Mouse (Mus musculus): ENCODE results near the gene 1700003F12Rik. TPM values are rescaled to one million over a fixed set of nuclear protein-coding genes. Genes with fewer than 3 reads are reported as not detected.

Gene 1700003F12Rik
- polyA plus RNA-seq, 1 experiment: 0.52 TPM

GRCm38 (mm10) chr2:154572996-154573395, 26.1 kb downstream of the 1700003F12Rik start:
- no peaks in the 10 kb centered on the region for H3K4me1 ChIP-seq (ENCODE audit: control insufficient read depth, insufficient read depth, low read length)
- H3K4me3 ChIP-seq (ENCODE audit: insufficient read depth, low read depth, low read length): no peak overlapping the region
- 78% methylated on average over 3 of the region's 3 CpGs for WGBS
- H3K36me3 ChIP-seq (ENCODE audit: control insufficient read depth, insufficient read depth, low read length): no peaks in the 10 kb centered on the region
- no peak for TF ChIP-seq POLR2A (IDR thresholded peaks at IDR 0.05; ENCODE audit: low read depth, low read length)
- TF ChIP-seq CTCF (conservative IDR thresholded peaks at IDR 0.05; ENCODE audit: insufficient read depth, insufficient read length, low read depth, low read length): no peak
- DNase-seq: no peak
- H3K27ac ChIP-seq (ENCODE audit: insufficient read depth, low read depth, low read length): no peak overlapping the region
- no peaks in the 10 kb centered on the region for H3K27me3 ChIP-seq (replicated peaks; ENCODE audit: control insufficient read depth, insufficient read depth, low read length)

GRCm38 (mm10) chr2:154574271-154574670, 27.4 kb downstream of the 1700003F12Rik start:
- TF ChIP-seq POLR2A (IDR thresholded peaks at IDR 0.05; ENCODE audit: low read depth, low read length) (no peak), CTCF (conservative IDR thresholded peaks at IDR 0.05; ENCODE audit: insufficient read depth, insufficient read length, low read depth, low read length) (no peak)
- Histone ChIP-seq H3K27me3 (replicated peaks; ENCODE audit: control insufficient read depth, insufficient read depth, low read length) (no peaks in the 10 kb centered on the region), H3K36me3 (ENCODE audit: control insufficient read depth, insufficient read depth, low read length) (no peaks in the 10 kb centered on the region), H3K4me1 (ENCODE audit: control insufficient read depth, insufficient read depth, low read length) (no peaks in the 10 kb centered on the region), H3K27ac (ENCODE audit: insufficient read depth, low read depth, low read length) (no peak overlapping the region), H3K4me3 (ENCODE audit: insufficient read depth, low read depth, low read length) (no peak overlapping the region)
- WGBS: 66% methylated on average over 7 of the region's 7 CpGs
- DNase-seq: no peak

GRCm38 (mm10) chr2:154576876-154577743, 30.2 kb downstream of the 1700003F12Rik start:
- H3K27ac ChIP-seq (ENCODE audit: insufficient read depth, low read depth, low read length): no peak overlapping the region
- WGBS: 61% methylated on average over 12 of the region's 12 CpGs
- TF ChIP-seq CTCF (conservative IDR thresholded peaks at IDR 0.05; ENCODE audit: insufficient read depth, insufficient read length, low read depth, low read length) (no peak), POLR2A (IDR thresholded peaks at IDR 0.05; ENCODE audit: low read depth, low read length) (no peak)
- H3K4me3 ChIP-seq (ENCODE audit: insufficient read depth, low read depth, low read length): no peak overlapping the region
- no peak for DNase-seq
- no peaks in the 10 kb centered on the region for H3K27me3 ChIP-seq (replicated peaks; ENCODE audit: control insufficient read depth, insufficient read depth, low read length)
- no peaks in the 10 kb centered on the region for H3K36me3 ChIP-seq (ENCODE audit: control insufficient read depth, insufficient read depth, low read length)
- no peaks in the 10 kb centered on the region for H3K4me1 ChIP-seq (ENCODE audit: control insufficient read depth, insufficient read depth, low read length)

GRCm38 (mm10) chr2:154577744-154578067, 30.8 kb downstream of the 1700003F12Rik start:
- no peak overlapping the region for H3K4me3 ChIP-seq (ENCODE audit: insufficient read depth, low read depth, low read length)
- H3K27ac ChIP-seq (ENCODE audit: insufficient read depth, low read depth, low read length): no peak overlapping the region
- H3K27me3 ChIP-seq (replicated peaks; ENCODE audit: control insufficient read depth, insufficient read depth, low read length): no peaks in the 10 kb centered on the region
- DNase-seq: no peak
- H3K36me3 ChIP-seq (ENCODE audit: control insufficient read depth, insufficient read depth, low read length): no peaks in the 10 kb centered on the region
- TF ChIP-seq CTCF (conservative IDR thresholded peaks at IDR 0.05; ENCODE audit: insufficient read depth, insufficient read length, low read depth, low read length) (no peak), POLR2A (IDR thresholded peaks at IDR 0.05; ENCODE audit: low read depth, low read length) (no peak)
- no peaks in the 10 kb centered on the region for H3K4me1 ChIP-seq (ENCODE audit: control insufficient read depth, insufficient read depth, low read length)
- 93% methylated on average over 6 of the region's 6 CpGs for WGBS

- no peak overlapping the region for H3K4me3 ChIP-seq (ENCODE audit: insufficient read depth, low read depth, low read length)
- 80% methylated on average over 8 of the region's 8 CpGs for WGBS
- no peaks in the 10 kb centered on the region for H3K4me1 ChIP-seq (ENCODE audit: control insufficient read depth, insufficient read depth, low read length)
- H3K27ac ChIP-seq (ENCODE audit: insufficient read depth, low read depth, low read length): no peak overlapping the region
- H3K36me3 ChIP-seq (ENCODE audit: control insufficient read depth, insufficient read depth, low read length): no peaks in the 10 kb centered on the region
- TF ChIP-seq POLR2A (IDR thresholded peaks at IDR 0.05; ENCODE audit: low read depth, low read length) (no peak), CTCF (conservative IDR thresholded peaks at IDR 0.05; ENCODE audit: insufficient read depth, insufficient read length, low read depth, low read length) (no peak)
- no peak for DNase-seq
- no peaks in the 10 kb centered on the region for H3K27me3 ChIP-seq (replicated peaks; ENCODE audit: control insufficient read depth, insufficient read depth, low read length)
Observed at GRCm38 (mm10) chr2:154580586-154580985, 33.7 kb downstream of the 1700003F12Rik start.

GRCm38 (mm10) chr2:154581421-154581820, 34.5 kb downstream of the 1700003F12Rik start:
- TF ChIP-seq CTCF (conservative IDR thresholded peaks at IDR 0.05; ENCODE audit: insufficient read depth, insufficient read length, low read depth, low read length): 0 out of 2 replicates have a peak, but pooled peaks have one; percentile 11
- TF ChIP-seq POLR2A (IDR thresholded peaks at IDR 0.05; ENCODE audit: low read depth, low read length): no peak
- no peaks in the 10 kb centered on the region for H3K4me1 ChIP-seq (ENCODE audit: control insufficient read depth, insufficient read depth, low read length)
- H3K27me3 ChIP-seq (replicated peaks; ENCODE audit: control insufficient read depth, insufficient read depth, low read length): no peaks in the 10 kb centered on the region
- no peak overlapping the region for H3K27ac ChIP-seq (ENCODE audit: insufficient read depth, low read depth, low read length)
- DNase-seq: no peak
- H3K36me3 ChIP-seq (ENCODE audit: control insufficient read depth, insufficient read depth, low read length): no peaks in the 10 kb centered on the region
- WGBS: 94% methylated on average over 1 of the region's 1 CpGs
- H3K4me3 ChIP-seq (ENCODE audit: insufficient read depth, low read depth, low read length): no peak overlapping the region
